Mouse (Mus musculus) kidney, postnatal 0 days (tissue): ENCODE data around the gene Aqp5. TPM values are rescaled to one million over a fixed set of nuclear protein-coding genes. Genes with fewer than 3 reads are reported as not detected.

ENCODE experiments used
- ATAC-seq: fragments of 200-750 bp; cut with Nextera tagmentation; replicated peaks from 2 replicates; pipeline ENCODE4 v1.8.0; 2017; ENCODE audit warnings: low read depth, moderate number of reproducible peaks, moderate TSS enrichment, moderate library complexity; ENCODE audit not compliant: low FRiP score
- DNase-seq: peaks from one replicate; pipeline ENCODE4 v3.0.0-alpha.2; 2016; ENCODE audit warnings: low spot score
- H3K27ac ChIP-seq: fragments of 300-500 bp; sonication (generic); 2 replicates; pipeline ENCODE4 v1.5.1; 2014; ENCODE audit warnings: mild to moderate bottlenecking
- H3K27me3 ChIP-seq: fragments of 300-500 bp; sonication (generic); 2 replicates; pipeline ENCODE4 v1.6.1; 2014; ENCODE audit warnings: low read length, mixed read lengths; ENCODE audit not compliant: insufficient read depth
- H3K36me3 ChIP-seq: fragments of 300-500 bp; sonication (generic); 2 replicates; pipeline ENCODE4 v1.6.1; 2014; ENCODE audit warnings: low read length, mixed read lengths; ENCODE audit not compliant: insufficient read depth
- H3K4me1 ChIP-seq: fragments of 300-500 bp; sonication (generic); replicated peaks from 2 replicates; pipeline ENCODE4 v1.6.1; 2014; ENCODE audit warnings: antibody characterized with exemption, low read length, mixed read lengths; ENCODE audit not compliant: insufficient read depth
- H3K4me2 ChIP-seq: fragments of 300-500 bp; sonication (generic); 2 replicates; pipeline ENCODE4 v1.6.1; 2014; ENCODE audit warnings: mild to moderate bottlenecking, low read length, moderate library complexity, mixed read lengths
- H3K4me3 ChIP-seq: fragments of 300-500 bp; sonication (generic); replicated peaks from 2 replicates; pipeline ENCODE4 v1.5.1; 2014; ENCODE audit warnings: low read depth, low read length
- H3K9ac ChIP-seq: fragments of 300-500 bp; sonication (generic); 2 replicates; pipeline ENCODE4 v1.6.1; 2014; ENCODE audit warnings: low read depth, low read length
- H3K9me3 ChIP-seq: fragments of 300-500 bp; sonication (generic); replicated peaks from 2 replicates; pipeline ENCODE4 v1.6.1; 2016; ENCODE audit warnings: low read length, inconsistent platforms, mixed read lengths
- CTCF ChIP-seq: IDR thresholded peaks from 2 replicates; pipeline ENCODE4 v1.5.1; 2016; ENCODE audit warnings: antibody characterized with exemption, low read depth, mild to moderate bottlenecking, moderate library complexity
- WGBS: fragments of 180-500 bp; shearing (Covaris S2); extraction: QIAGEN DNeasy Blood & Tissue Kit; methylation state at CpG from one replicate; pipeline ENCODE4 v1.1.7; 2014; 5-methylcytosine and 5-hydroxymethylcytosine counted together
- polyA plus RNA-seq: library from polyadenylated mRNA; unstranded; fragments of >200 nt; fragmentation: Nextera tagmentation; extraction: Ambion mirVana; gene quantifications from 2 replicates; pipeline ENCODE4 v1.2.1, GENCODE M21; 2015

The Aqp5 gene
- polyA plus RNA-seq, 1 experiment from 2014 or later: 2.3 TPM

DNA sequence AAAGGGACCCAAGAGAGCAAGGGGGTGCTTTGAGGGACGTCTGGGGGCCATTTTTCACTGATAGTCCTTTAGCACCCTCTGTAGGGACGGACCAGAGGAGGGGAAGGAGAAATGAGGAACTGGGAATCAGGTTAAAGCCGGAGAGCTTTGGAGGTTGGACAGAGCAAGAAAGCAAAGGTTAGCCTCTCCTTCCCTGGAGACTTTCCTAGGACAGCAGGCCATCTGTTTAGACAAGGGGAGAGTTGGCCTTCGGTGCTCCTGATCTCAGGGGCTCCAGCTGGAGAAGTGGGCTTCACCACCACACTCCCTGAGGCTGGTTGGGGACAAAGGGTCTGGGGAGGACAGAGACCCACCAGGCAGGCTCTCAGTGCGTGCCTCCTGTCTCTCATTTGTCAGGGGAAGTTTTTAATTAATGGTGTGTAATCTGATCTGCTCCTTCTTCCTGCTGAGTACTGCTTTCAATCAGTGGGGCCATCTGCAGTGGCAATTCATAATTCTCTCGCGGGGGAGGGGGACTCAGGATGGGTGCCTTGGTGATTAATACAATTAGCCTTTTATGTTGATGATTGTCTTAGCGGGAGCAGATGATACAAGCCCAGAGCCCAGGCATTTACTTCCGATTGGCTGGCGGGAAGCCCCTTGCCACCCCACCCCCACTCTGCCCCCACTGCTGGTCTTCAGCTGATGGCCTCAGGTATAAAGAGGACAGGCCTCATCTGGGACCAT, 17.0 kb downstream of the Aqp5 start:
- H3K27ac ChIP-seq: no peak overlapping the region
- H3K27me3 ChIP-seq: no peaks in the 10 kb centered on the region
- ATAC-seq (no peak), DNase-seq (no peak)
- H3K9me3 ChIP-seq: no peaks in the 10 kb centered on the region
- H3K4me1 ChIP-seq: peaks cover 9% of the 10 kb centered on the region
- 14% methylated on average over 10 of the region's 10 CpGs for WGBS
- no peaks in the 10 kb centered on the region for H3K36me3 ChIP-seq
- TF ChIP-seq CTCF: no peak
- H3K4me2 ChIP-seq: no peak overlapping the region
- no peak overlapping the region for H3K9ac ChIP-seq
- no peak overlapping the region for H3K4me3 ChIP-seq

DNA sequence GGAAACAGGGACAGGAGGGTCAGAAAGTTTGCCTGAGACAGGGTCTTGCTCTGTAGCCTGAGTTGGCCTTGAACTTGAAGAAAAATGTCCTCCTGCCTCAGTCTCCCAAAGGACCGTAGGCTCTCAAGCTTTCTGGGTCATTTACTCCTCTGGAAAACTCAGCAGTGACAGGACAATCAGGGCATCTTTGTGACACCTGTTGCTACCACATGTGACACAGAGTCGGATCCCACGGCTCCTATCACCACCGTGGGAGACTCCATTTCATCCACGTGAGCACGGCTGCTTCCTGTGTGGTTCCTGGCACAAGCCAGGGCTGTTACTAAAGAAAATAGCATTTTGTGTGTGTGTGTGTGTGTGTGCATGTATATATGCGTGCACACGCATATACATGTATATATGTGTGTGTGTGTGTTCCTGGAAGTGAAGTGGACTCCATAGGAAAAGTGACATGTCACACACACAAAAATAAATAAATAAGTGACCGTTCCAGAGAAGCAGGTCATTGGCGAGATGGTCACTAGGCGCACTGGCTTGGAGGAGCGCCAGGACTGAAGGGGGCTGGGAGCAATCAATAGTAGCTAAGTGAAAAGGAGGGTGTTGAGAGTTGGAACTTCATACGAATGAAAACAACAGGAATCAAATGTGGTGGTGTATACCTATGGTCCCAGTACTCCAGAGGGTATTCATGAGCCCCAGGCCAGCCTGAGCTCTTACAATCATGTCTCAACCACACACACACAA, 18.0 kb downstream of the Aqp5 start:
- no peak for DNase-seq
- Histone ChIP-seq H3K9ac (no peak overlapping the region), H3K4me1 (peaks cover 9% of the 10 kb centered on the region), H3K4me2 (no peak overlapping the region), H3K36me3 (no peaks in the 10 kb centered on the region), H3K9me3 (no peaks in the 10 kb centered on the region), H3K4me3 (no peak overlapping the region), H3K27me3 (no peaks in the 10 kb centered on the region), H3K27ac (no peak overlapping the region)
- WGBS: 70% methylated on average over 13 of the region's 13 CpGs
- ATAC-seq: no peak
- no peak for TF ChIP-seq CTCF

DNA sequence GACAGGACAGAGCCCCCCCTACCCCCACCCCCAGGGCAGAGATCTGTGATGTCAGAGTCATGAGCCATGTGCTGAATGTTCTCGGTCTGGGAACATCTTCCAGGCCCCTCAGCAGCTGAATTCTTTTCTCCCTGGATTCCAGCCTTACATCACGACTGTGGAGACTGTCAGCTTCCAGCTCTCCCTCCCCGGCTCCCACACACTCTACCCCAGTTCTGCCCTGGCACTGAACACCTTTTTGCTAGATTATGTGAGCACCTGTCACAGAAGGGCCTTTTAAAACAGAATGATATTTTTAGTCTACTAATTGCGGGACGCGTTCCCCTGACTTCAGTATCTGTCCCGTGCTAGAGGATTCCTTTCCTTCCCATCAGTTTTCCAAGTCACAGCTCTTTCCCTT, 21.0 kb downstream of the Aqp5 start:
- H3K4me3 ChIP-seq: no peak overlapping the region
- ATAC-seq: no peak
- DNase-seq: no peak
- no peak overlapping the region for H3K4me2 ChIP-seq
- peaks cover 12% of the 10 kb centered on the region for H3K4me1 ChIP-seq
- no peaks in the 10 kb centered on the region for H3K9me3 ChIP-seq
- H3K27ac ChIP-seq: no peak overlapping the region
- no peaks in the 10 kb centered on the region for H3K27me3 ChIP-seq
- TF ChIP-seq CTCF: no peak
- no peak overlapping the region for H3K9ac ChIP-seq
- no peaks in the 10 kb centered on the region for H3K36me3 ChIP-seq
- WGBS: 63% methylated on average over 7 of the region's 7 CpGs

DNA sequence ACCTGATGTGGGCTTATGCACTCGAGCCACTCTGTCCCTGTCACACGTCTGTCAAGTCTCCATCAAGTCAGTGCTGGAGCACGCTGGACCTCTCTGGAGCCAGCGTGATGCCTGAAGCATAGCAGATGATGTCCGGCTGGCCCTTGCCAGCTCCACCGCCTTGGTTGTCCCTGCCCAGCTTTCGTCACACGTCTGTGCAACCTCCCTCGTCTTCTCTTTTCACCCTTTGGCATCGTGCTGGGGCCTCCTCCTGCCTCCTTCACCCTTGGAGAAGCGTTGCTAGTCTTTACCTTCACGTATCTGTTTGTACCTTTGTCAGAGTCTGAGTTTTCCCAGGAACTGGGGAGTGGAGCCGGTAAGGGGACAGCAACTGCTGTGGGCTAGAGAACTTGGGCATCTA, 23.7 kb downstream of the Aqp5 start:
- Histone ChIP-seq H3K27ac (no peak overlapping the region), H3K36me3 (no peaks in the 10 kb centered on the region), H3K4me1 (0 out of 2 replicates have a peak, but pooled peaks cover 3% of the 10 kb centered on the region), H3K27me3 (no peaks in the 10 kb centered on the region), H3K9me3 (no peaks in the 10 kb centered on the region), H3K4me3 (no peak overlapping the region), H3K9ac (no peak overlapping the region), H3K4me2 (no peak overlapping the region)
- WGBS: 70% methylated on average over 13 of the region's 13 CpGs
- DNase-seq (no peak), ATAC-seq (no peak)
- TF ChIP-seq CTCF: no peak

DNA sequence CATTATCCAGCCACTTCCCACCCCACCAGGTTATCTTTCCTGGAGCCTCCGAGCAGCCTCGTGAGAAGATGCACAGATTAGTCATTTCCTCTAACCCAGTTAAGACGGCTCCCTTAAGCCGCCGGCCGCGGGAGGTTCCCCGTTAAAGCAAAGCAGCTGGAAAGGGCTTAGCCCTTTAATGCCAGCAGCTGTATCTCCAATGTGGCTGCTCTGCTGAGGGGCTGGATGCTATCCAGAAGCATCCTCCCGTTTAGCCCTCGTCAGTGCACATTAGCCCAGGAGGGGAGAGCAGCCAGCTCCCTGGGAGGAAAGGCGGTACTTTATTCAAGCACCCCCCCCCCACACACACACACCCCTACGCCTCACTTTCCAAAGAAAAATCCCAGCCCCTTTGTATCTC, 24.2 kb downstream of the Aqp5 start:
- ATAC-seq: 0 out of 2 replicates have a peak, but pooled peaks have one; percentile 43
- peak; percentile 65 for DNase-seq
- 0 out of 2 replicates have a peak overlapping the region, but pooled peaks have one; percentile 2 for H3K4me2 ChIP-seq

DNA sequence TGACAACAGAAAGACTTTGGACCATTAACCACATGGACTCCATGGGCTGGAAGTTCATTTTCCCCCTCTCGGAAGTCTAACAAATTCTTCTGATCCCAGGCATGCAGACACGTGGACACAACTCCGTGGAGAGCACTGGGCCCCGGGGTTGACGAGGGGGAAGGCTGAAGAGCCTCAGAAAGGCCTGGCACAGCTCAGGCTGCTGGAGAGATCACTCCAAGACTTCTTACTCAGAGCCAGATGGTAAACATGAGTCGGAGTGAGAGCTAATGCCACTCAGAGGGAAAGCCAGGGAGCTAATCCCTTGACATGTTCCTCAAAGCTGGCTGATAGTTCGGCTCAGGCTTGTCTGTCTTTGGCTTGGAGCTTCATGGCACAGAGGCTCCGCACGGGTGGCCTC, 24.7 kb downstream of the Aqp5 start:
- H3K27ac ChIP-seq: no peak overlapping the region
- 31% methylated on average over 9 of the region's 9 CpGs for WGBS
- H3K9me3 ChIP-seq: no peaks in the 10 kb centered on the region
- no peaks in the 10 kb centered on the region for H3K27me3 ChIP-seq
- no peak overlapping the region for H3K4me2 ChIP-seq
- H3K4me3 ChIP-seq: no peak overlapping the region
- ATAC-seq: 0 out of 2 replicates have a peak, but pooled peaks have one; percentile 29
- peak; percentile 63 for DNase-seq
- 0 out of 2 replicates have a peak, but pooled peaks cover 3% of the 10 kb centered on the region for H3K4me1 ChIP-seq
- H3K36me3 ChIP-seq: no peaks in the 10 kb centered on the region
- no peak overlapping the region for H3K9ac ChIP-seq
- no peak for TF ChIP-seq CTCF

More for the DNA sequence above, 24.2 kb downstream of the Aqp5 start:
- TF ChIP-seq CTCF: no peak
- Histone ChIP-seq H3K36me3 (no peaks in the 10 kb centered on the region), H3K4me1 (0 out of 2 replicates have a peak, but pooled peaks cover 3% of the 10 kb centered on the region), H3K27ac (no peak overlapping the region), H3K27me3 (no peaks in the 10 kb centered on the region), H3K4me3 (no peak overlapping the region), H3K9me3 (no peaks in the 10 kb centered on the region), H3K9ac (no peak overlapping the region)
- WGBS: 4% methylated on average over 12 of the region's 12 CpGs
